Mouse (Mus musculus): ENCODE measurements around the gene Rnf216. TPM values are rescaled to one million over a fixed set of nuclear protein-coding genes. Genes with fewer than 3 reads are reported as not detected.

Gene Rnf216
- polyA plus RNA-seq (2015; fragmentation: Nextera tagmentation; extraction: Ambion mirVana) = 23.8 and 24.7 TPM in 2 replicates

GRCm38 (mm10) chr5:143112281-143113246, at the start of gene Rnf216:
TSS of gene Rnf216 (minus strand) at chr5:143112994.

GRCm38 (mm10) chr5:143147481-143147880, 34.7 kb upstream of the Rnf216 start, which contains the start of gene Olfr718-ps1:
TSS of gene Olfr718-ps1 (minus strand) at chr5:143147581.

GRCm38 (mm10) chr5:142959576-142960556, 152.9 kb downstream of the Rnf216 start, which contains the start of gene Fscn1:
TSS of gene Fscn1 (plus strand) at chr5:142960343.

Small RNA genes lying within 50 kb of the gene (microRNA-seq; reads per million reads assigned to microRNA genes)
- not detected for gene Gm44405

Other genes starting within 250 kb of the Rnf216 start
- gene Fbxl18, start 217.6 kb downstream of the Rnf216 start, polyA plus RNA-seq (2015; fragmentation: Nextera tagmentation; extraction: Ambion mirVana) = 31.1 and 34.1 TPM in 2 replicates
- 11,709 and 12,043 TPM in 2 replicates for gene Actb, start 206.2 kb downstream of the Rnf216 start, polyA plus RNA-seq (2015; fragmentation: Nextera tagmentation; extraction: Ambion mirVana)
- gene Fscn1, start 152.7 kb downstream of the Rnf216 start, polyA plus RNA-seq (2015; fragmentation: Nextera tagmentation; extraction: Ambion mirVana) = 358 and 406 TPM in 2 replicates
- gene Olfr718-ps1, start 34.6 kb upstream of the Rnf216 start, polyA plus RNA-seq (2015; fragmentation: Nextera tagmentation; extraction: Ambion mirVana) = not detected in 2 replicates
- 8.4 and 10.6 TPM in 2 replicates for gene Rbak, start 67.8 kb upstream of the Rnf216 start, polyA plus RNA-seq (2015; fragmentation: Nextera tagmentation; extraction: Ambion mirVana)
- gene Spdye4b, start 68.0 kb upstream of the Rnf216 start, polyA plus RNA-seq (2015; fragmentation: Nextera tagmentation; extraction: Ambion mirVana) = not detected in 2 replicates
- not detected in 2 replicates for gene Spdye4a, start 113.9 kb upstream of the Rnf216 start, polyA plus RNA-seq (2015; fragmentation: Nextera tagmentation; extraction: Ambion mirVana)
- gene Zfp12, start 122.2 kb upstream of the Rnf216 start, polyA plus RNA-seq (2015; fragmentation: Nextera tagmentation; extraction: Ambion mirVana) = 9.8 and 11.9 TPM in 2 replicates
- gene Zfp316, start 157.0 kb upstream of the Rnf216 start, polyA plus RNA-seq (2015; fragmentation: Nextera tagmentation; extraction: Ambion mirVana) = 6.9 and 7.9 TPM in 2 replicates
- 0.58 and 0.99 TPM in 2 replicates for gene Zfp853, start 180.6 kb upstream of the Rnf216 start, polyA plus RNA-seq (2015; fragmentation: Nextera tagmentation; extraction: Ambion mirVana)
- 19.9 and 21.3 TPM in 2 replicates for gene E130309D02Rik, start 202.4 kb upstream of the Rnf216 start, polyA plus RNA-seq (2015; fragmentation: Nextera tagmentation; extraction: Ambion mirVana)
- 84.5 and 88.7 TPM in 2 replicates for gene Zdhhc4, start 216.3 kb upstream of the Rnf216 start, polyA plus RNA-seq (2015; fragmentation: Nextera tagmentation; extraction: Ambion mirVana)
- gene Grid2ip, start 244.3 kb upstream of the Rnf216 start, polyA plus RNA-seq (2015; fragmentation: Nextera tagmentation; extraction: Ambion mirVana) = 1.0 and 1.6 TPM in 2 replicates